Mouse (Mus musculus) megakaryocyte, adult 5-6 weeks (primary cell): ENCODE measurements around the gene Cyth1. TPM values are rescaled to one million over a fixed set of nuclear protein-coding genes. Genes with fewer than 3 reads are reported as not detected.

Experiments
- total RNA-seq, 2 experiments: library from RNA; stranded (forward) in 1 of 2; stranded (reverse) in 1 of 2; fragments of 153-499, 151-499 nt in 1 of 2; fragments of 221-1000, 200-1000 nt in 1 of 2; gene quantifications; 2 replicates each; pipeline versions ENCODE4 v1.2.3 to v1.2.4; 2015 to 2017

Gene Cyth1
- total RNA-seq, 2 experiments from 2014 or later: 21.9 to 84.3 TPM

Other genes with a start within 250 kb of the Cyth1 start
- under 0.01 TPM in 1 of 2 replicates, not detected in the other for gene Dnah17, start 118.0 kb downstream of the Cyth1 start, total RNA-seq (2015)
- gene Dnah17, start 118.0 kb downstream of the Cyth1 start, total RNA-seq (2017): under 0.01 TPM in 2 replicates
- gene Usp36, start 41.7 kb upstream of the Cyth1 start, total RNA-seq (2015): 4.4 and 8.4 TPM in 2 replicates
- 4.9 and 6.5 TPM in 2 replicates for gene Usp36, start 41.7 kb upstream of the Cyth1 start, total RNA-seq (2017)
- gene Cep295nl, start 93.9 kb upstream of the Cyth1 start, total RNA-seq (2015): 0.38 and 0.87 TPM in 2 replicates
- gene Cep295nl, start 93.9 kb upstream of the Cyth1 start, total RNA-seq (2017): 0.66 and 1.6 TPM in 2 replicates
- gene Timp2, start 107.1 kb upstream of the Cyth1 start, total RNA-seq (2015): 39.0 and 39.4 TPM in 2 replicates
- gene Timp2, start 107.1 kb upstream of the Cyth1 start, total RNA-seq (2017): 26.4 and 49.5 TPM in 2 replicates
- 63.8 and 78.5 TPM in 2 replicates for gene Lgals3bp, start 153.5 kb upstream of the Cyth1 start, total RNA-seq (2015)
- 42.1 and 48.1 TPM in 2 replicates for gene Lgals3bp, start 153.5 kb upstream of the Cyth1 start, total RNA-seq (2017)
- 18.9 and 19.2 TPM in 2 replicates for gene Cant1, start 170.5 kb upstream of the Cyth1 start, total RNA-seq (2015)
- 16.9 and 19.0 TPM in 2 replicates for gene Cant1, start 170.5 kb upstream of the Cyth1 start, total RNA-seq (2017)
- gene C1qtnf1, start 179.6 kb upstream of the Cyth1 start, total RNA-seq (2015): not detected in 2 replicates
- not detected in 2 replicates for gene C1qtnf1, start 179.6 kb upstream of the Cyth1 start, total RNA-seq (2017)
- 1.3 TPM in 2 replicates for gene Engase, start 228.2 kb upstream of the Cyth1 start, total RNA-seq (2015)
- 3.7 and 5.5 TPM in 2 replicates for gene Engase, start 228.2 kb upstream of the Cyth1 start, total RNA-seq (2017)